Mouse (Mus musculus) layer of hippocampus, adult 8-10 months (tissue): ENCODE data around the gene Arfrp1. TPM values are rescaled to one million over a fixed set of nuclear protein-coding genes. Genes with fewer than 3 reads are reported as not detected.
A peak's percentile ranks its signal among the peaks of the same experiment; 100 is the strongest.

Source experiments
- DNase-seq, 2 experiments: peaks; one replicate each; pipeline ENCODE4 v3.0.0; 2022; ENCODE audit warnings: low spot score in 2 of 2
- total RNA-seq, 4 experiments: library from RNA; stranded (reverse); gene quantifications; 2 replicates each; pipeline ENCODE4 v1.2.4; 2022

Arfrp1 gene
- total RNA-seq, 4 experiments from 2014 or later, result 43.4 to 54.5 (median 50.7) TPM

GRCm38 (mm10) chr2:181378701-181379100 lies 13.5 kb upstream of the Arfrp1 start:
- no peak for DNase-seq

- DNase-seq, result no peak
Measured at GRCm38 (mm10) chr2:181377230-181377629, 12.0 kb upstream of the Arfrp1 start.

- DNase-seq, result no peak
Measured at GRCm38 (mm10) chr2:181375787-181376186, 10.6 kb upstream of the Arfrp1 start.

- DNase-seq, result no peak
Measured at GRCm38 (mm10) chr2:181370001-181370400, 4.8 kb upstream of the Arfrp1 start.

- DNase-seq, result no peak
Measured at GRCm38 (mm10) chr2:181365655-181366075, 461 bp upstream of the Arfrp1 start.

GRCm38 (mm10) chr2:181364487-181364859 lies 731 bp downstream of the Arfrp1 start:
- no peak for DNase-seq

GRCm38 (mm10) chr2:181363946-181364345 lies 1.3 kb downstream of the Arfrp1 start:
- no peak for DNase-seq

- DNase-seq, result no peak
Measured at GRCm38 (mm10) chr2:181356780-181357179, 8.4 kb downstream of the Arfrp1 start.

GRCm38 (mm10) chr2:181342766-181343165 lies 22.4 kb downstream of the Arfrp1 start:
- DNase-seq, result no peak

GRCm38 (mm10) chr2:181340426-181340825 lies 24.8 kb downstream of the Arfrp1 start:
- no peak for DNase-seq

- DNase-seq, result peak; percentile 38 to 77
Measured at GRCm38 (mm10) chr2:181334023-181334422, 31.2 kb downstream of the Arfrp1 start.

- no peak for DNase-seq
Measured at GRCm38 (mm10) chr2:181332542-181332941, 32.7 kb downstream of the Arfrp1 start.

GRCm38 (mm10) chr2:181326098-181326497 lies 39.1 kb downstream of the Arfrp1 start:
- DNase-seq, result no peak

GRCm38 (mm10) chr2:181322136-181322535 lies 43.1 kb downstream of the Arfrp1 start:
- no peak for DNase-seq

- DNase-seq, result no peak
Measured at GRCm38 (mm10) chr2:181320103-181320499, 45.1 kb downstream of the Arfrp1 start.

GRCm38 (mm10) chr2:181319248-181320102 lies 45.7 kb downstream of the Arfrp1 start, which contains the start of gene Rtel1:
TSS of gene Rtel1 (plus strand) at chr2:181319739.
- DNase-seq, result peak; percentile 69 to 73

- DNase-seq, result peak; percentile 44 to 64
Measured at GRCm38 (mm10) chr2:181314080-181314810, 51.0 kb downstream of the Arfrp1 start, which contains the start of gene Stmn3. TSS of gene Stmn3 (minus strand) at chr2:181314500.

- DNase-seq, result no peak
Measured at GRCm38 (mm10) chr2:181313344-181314079, 51.7 kb downstream of the Arfrp1 start.

- no peak for DNase-seq
Measured at GRCm38 (mm10) chr2:181313006-181313343, 52.2 kb downstream of the Arfrp1 start.

- DNase-seq, result no peak
Measured at GRCm38 (mm10) chr2:181312435-181312834, 52.8 kb downstream of the Arfrp1 start.
